Mouse (Mus musculus): ENCODE results near the gene Colgalt1. TPM values are rescaled to one million over a fixed set of nuclear protein-coding genes. Genes with fewer than 3 reads are reported as not detected.

Gene Colgalt1
- polyA plus RNA-seq, 1 experiment from 2014 or later = 60.4 TPM

DNA sequence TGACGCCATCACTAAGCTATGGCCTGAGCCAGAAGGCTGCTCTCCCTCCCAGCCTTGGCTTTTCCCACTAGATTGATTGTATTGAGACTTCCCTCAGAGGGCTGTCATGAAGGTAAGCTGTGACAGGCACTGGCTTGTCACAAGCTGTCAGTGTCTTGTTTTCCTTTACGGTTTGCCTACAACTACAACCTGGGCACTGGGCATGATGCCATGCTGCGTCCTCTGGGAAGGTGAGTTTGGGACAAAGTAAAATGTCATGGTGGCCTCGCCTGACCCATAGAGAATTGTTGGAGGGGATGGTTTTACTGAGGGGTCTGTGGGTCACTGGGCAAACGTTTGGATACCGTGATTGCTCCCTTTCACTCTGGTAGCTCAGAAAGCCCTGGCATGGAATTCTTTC lies 27.5 kb downstream of the Colgalt1 start:
- ATAC-seq (ENCODE audit: low FRiP score, low TSS enrichment) (no peak), DNase-seq (no peak)
- Histone ChIP-seq H3K27ac (replicated peaks; ENCODE audit: low read depth, low read length) (no peak overlapping the region), H3K9me3 (ENCODE audit: control insufficient read depth, low read length) (no peaks in the 10 kb centered on the region), H3K4me1 (ENCODE audit: control insufficient read depth, insufficient read depth, low read length) (no peaks in the 10 kb centered on the region; the same call in 1 of the 2 replicates), H3K4me3 (replicated peaks; ENCODE audit: low read depth, low read length) (no peak overlapping the region), H3K27me3 (ENCODE audit: control insufficient read depth, insufficient read depth, low read length) (no peaks in the 10 kb centered on the region), H3K36me3 (ENCODE audit: control insufficient read depth, insufficient read depth, low read length) (peaks cover 41% of the 10 kb centered on the region), H3K4me2 (ENCODE audit: low read length) (no peak overlapping the region), H3K9ac (replicated peaks; ENCODE audit: low read length) (no peak overlapping the region)
- WGBS = 70% methylated on average over 6 of the region's 6 CpGs

DNA sequence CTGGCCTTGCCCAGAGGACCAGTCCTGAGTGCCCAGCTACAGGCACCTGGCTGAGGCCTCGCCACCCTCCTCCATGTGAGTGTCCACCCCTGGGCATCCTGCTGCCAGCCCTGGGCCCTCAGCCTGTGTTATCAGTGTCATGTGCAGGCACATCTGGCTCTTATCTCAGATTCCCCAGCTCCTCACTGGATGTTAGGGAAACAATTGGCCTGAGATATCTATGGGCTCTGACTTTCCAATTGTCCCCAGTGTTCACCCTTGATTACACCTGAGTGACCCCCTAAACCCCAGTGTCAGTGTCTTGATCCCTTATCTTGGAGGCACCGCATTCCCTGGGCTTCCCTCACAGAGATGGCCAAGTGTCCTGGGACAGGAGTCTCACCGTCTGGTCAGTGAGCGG lies 28.5 kb downstream of the Colgalt1 start:
- 92% methylated on average over 4 of the region's 4 CpGs for WGBS
- no peak for DNase-seq

DNA sequence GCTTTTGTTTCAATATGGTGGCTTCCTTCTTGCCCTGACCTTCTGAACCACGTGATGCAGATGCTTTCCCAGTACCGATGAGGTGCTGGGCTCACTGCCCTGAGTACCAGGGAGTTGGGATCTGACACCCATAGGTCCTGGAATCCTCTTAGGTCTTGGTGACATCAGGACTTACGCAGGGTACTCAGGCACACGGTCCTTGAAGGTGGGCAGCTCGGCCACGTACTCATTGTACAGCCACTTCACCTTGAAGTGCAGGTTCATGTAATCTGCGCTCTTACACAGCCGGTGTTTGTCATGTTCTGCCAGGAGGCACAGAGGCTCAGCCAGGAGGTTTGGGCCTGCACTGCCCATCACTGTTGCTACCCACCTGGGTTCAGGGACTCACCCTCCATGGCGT lies 34.7 kb downstream of the Colgalt1 start:
- H3K36me3 ChIP-seq (ENCODE audit: control insufficient read depth, insufficient read depth, low read length) = peaks cover 76% of the 10 kb centered on the region
- no peaks in the 10 kb centered on the region for H3K4me1 ChIP-seq (ENCODE audit: control insufficient read depth, insufficient read depth, low read length)
- WGBS = 83% methylated on average over 9 of the region's 9 CpGs
- H3K27ac ChIP-seq (replicated peaks; ENCODE audit: low read depth, low read length) = no peak overlapping the region
- ATAC-seq (ENCODE audit: low FRiP score, low TSS enrichment) (no peak), DNase-seq (no peak)
- no peaks in the 10 kb centered on the region for H3K27me3 ChIP-seq (ENCODE audit: control insufficient read depth, insufficient read depth, low read length)
- H3K4me3 ChIP-seq (replicated peaks; ENCODE audit: low read depth, low read length) = no peak overlapping the region
- H3K9ac ChIP-seq (replicated peaks; ENCODE audit: low read length) = no peak overlapping the region
- H3K4me2 ChIP-seq (ENCODE audit: low read length) = no peak overlapping the region
- H3K9me3 ChIP-seq (ENCODE audit: control insufficient read depth, low read length) = no peaks in the 10 kb centered on the region

More for the DNA sequence above, 28.5 kb downstream of the Colgalt1 start:
- Histone ChIP-seq H3K9me3 (ENCODE audit: control insufficient read depth, low read length) (no peaks in the 10 kb centered on the region), H3K27ac (replicated peaks; ENCODE audit: low read depth, low read length) (no peak overlapping the region), H3K4me3 (replicated peaks; ENCODE audit: low read depth, low read length) (no peak overlapping the region), H3K4me2 (ENCODE audit: low read length) (no peak overlapping the region), H3K4me1 (ENCODE audit: control insufficient read depth, insufficient read depth, low read length) (no peaks in the 10 kb centered on the region), H3K9ac (replicated peaks; ENCODE audit: low read length) (no peak overlapping the region), H3K27me3 (ENCODE audit: control insufficient read depth, insufficient read depth, low read length) (no peaks in the 10 kb centered on the region), H3K36me3 (ENCODE audit: control insufficient read depth, insufficient read depth, low read length) (peaks cover 44% of the 10 kb centered on the region)
- no peak for ATAC-seq (ENCODE audit: low FRiP score, low TSS enrichment)

DNA sequence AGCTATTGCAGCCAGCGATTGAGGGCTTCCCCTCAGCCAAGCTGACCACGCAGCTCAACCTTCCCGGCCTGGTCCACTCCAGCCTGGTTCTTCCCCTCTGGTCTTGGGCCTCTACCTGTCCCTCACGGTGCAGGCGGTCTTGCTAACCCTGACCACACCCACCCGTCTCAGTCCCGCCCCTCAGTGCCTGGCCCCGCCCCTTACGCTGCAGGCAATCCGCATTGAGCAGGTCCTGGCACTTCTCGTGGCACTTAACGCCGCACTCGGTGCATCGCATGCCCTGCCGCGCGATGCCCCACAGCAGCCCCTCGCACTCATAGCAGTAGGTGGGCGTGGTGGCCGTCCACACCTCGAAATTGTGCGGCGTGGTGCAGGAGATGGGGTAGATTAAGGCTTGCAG lies 43.8 kb downstream of the Colgalt1 start:
- peak; percentile 31 for DNase-seq
- Histone ChIP-seq H3K27me3 (ENCODE audit: control insufficient read depth, insufficient read depth, low read length) (peaks cover 28% of the 10 kb centered on the region), H3K36me3 (ENCODE audit: control insufficient read depth, insufficient read depth, low read length) (peaks cover 49% of the 10 kb centered on the region), H3K4me3 (replicated peaks; ENCODE audit: low read depth, low read length) (no peak overlapping the region), H3K4me2 (ENCODE audit: low read length) (peak overlapping the region; percentile 28), H3K9me3 (ENCODE audit: control insufficient read depth, low read length) (no peaks in the 10 kb centered on the region), H3K9ac (replicated peaks; ENCODE audit: low read length) (no peak overlapping the region), H3K27ac (replicated peaks; ENCODE audit: low read depth, low read length) (no peak overlapping the region), H3K4me1 (ENCODE audit: control insufficient read depth, insufficient read depth, low read length) (no peaks in the 10 kb centered on the region)
- 1% methylated on average over 24 of the region's 24 CpGs for WGBS
- no peak for ATAC-seq (ENCODE audit: low FRiP score, low TSS enrichment)

DNA sequence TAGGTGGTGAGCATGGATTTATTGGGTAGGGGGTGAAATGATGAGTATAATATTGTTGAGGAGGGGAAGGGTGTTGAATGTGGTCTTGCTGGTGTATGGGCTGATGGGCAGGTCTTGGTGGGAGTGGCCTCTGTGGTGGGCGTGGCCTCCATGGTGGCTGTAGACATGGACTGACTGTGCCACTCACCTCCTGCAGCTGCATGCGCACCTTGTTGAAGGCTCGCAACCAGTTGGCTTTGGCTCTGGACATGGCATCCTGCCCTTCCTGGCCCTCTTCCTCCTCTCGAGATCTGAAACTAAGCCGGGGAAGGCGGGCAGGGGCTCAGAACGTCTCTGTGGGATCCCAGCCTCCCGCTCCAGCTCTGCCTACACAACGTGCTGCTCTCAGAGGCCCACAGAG lies 47.0 kb downstream of the Colgalt1 start:
- ATAC-seq (ENCODE audit: low FRiP score, low TSS enrichment) = no peak
- no peak overlapping the region for H3K27ac ChIP-seq (replicated peaks; ENCODE audit: low read depth, low read length)
- H3K27me3 ChIP-seq (ENCODE audit: control insufficient read depth, insufficient read depth, low read length) = peaks cover 38% of the 10 kb centered on the region
- no peak overlapping the region for H3K4me2 ChIP-seq (ENCODE audit: low read length)
- DNase-seq = no peak
- H3K4me3 ChIP-seq (replicated peaks; ENCODE audit: low read depth, low read length) = no peak overlapping the region
- H3K36me3 ChIP-seq (ENCODE audit: control insufficient read depth, insufficient read depth, low read length) = peaks cover 46% of the 10 kb centered on the region
- no peaks in the 10 kb centered on the region for H3K4me1 ChIP-seq (ENCODE audit: control insufficient read depth, insufficient read depth, low read length)
- 19% methylated on average over 9 of the region's 9 CpGs for WGBS
- no peaks in the 10 kb centered on the region for H3K9me3 ChIP-seq (ENCODE audit: control insufficient read depth, low read length)
- H3K9ac ChIP-seq (replicated peaks; ENCODE audit: low read length) = no peak overlapping the region

DNA sequence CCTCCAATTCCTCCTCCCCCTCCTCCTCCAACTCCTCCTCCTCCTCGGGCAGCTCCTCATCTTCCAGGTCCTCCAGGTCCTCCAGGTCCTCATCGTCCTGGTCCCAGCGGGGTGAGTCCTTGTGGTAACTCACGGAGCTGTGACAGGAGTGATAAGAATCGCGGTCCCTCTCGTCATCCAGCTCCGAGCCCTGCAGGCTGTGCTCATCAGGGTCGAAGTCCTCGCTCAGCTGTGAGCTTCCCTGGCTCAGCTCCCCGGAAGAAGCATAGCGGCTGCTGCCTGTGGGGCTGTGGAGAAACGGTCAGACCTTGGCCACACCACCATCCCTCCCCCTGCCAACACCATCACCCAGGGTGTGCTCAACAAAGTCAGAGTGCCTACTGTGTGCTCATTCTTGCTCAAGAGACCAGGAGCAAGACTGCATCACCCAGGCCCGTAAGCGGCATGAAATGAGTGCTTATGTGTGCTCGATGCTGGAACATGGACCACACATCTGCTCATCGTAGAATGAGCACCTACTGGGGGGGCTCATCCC lies 47.8 kb downstream of the Colgalt1 start:
- Histone ChIP-seq H3K9me3 (ENCODE audit: control insufficient read depth, low read length) (no peaks in the 10 kb centered on the region), H3K9ac (replicated peaks; ENCODE audit: low read length) (no peak overlapping the region), H3K4me3 (replicated peaks; ENCODE audit: low read depth, low read length) (no peak overlapping the region), H3K27me3 (ENCODE audit: control insufficient read depth, insufficient read depth, low read length) (peaks cover 38% of the 10 kb centered on the region), H3K36me3 (ENCODE audit: control insufficient read depth, insufficient read depth, low read length) (peaks cover 47% of the 10 kb centered on the region), H3K4me1 (ENCODE audit: control insufficient read depth, insufficient read depth, low read length) (no peaks in the 10 kb centered on the region), H3K27ac (replicated peaks; ENCODE audit: low read depth, low read length) (no peak overlapping the region), H3K4me2 (ENCODE audit: low read length) (no peak overlapping the region)
- ATAC-seq (ENCODE audit: low FRiP score, low TSS enrichment) (no peak), DNase-seq (no peak)
- WGBS = 26% methylated on average over 17 of the region's 17 CpGs

DNA sequence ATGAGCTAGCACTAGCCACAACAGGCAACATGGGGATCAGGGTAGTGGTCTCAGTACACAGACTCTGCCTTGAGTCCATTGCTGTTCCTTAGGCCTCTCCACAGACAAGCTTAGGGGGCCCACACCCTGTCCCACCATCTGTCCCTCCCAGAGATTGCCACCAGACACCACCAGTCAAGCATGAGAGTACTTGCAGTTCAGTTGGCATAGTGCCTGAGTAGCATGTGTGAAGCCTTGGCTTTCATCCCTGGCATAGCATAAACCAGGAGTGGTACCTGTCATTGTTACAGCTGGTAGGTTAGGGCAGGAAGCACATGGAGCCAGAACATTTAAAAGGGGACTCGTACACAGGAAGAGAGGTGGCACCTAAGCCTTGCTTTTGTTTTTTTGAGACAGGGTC lies 49.0 kb downstream of the Colgalt1 start:
- Histone ChIP-seq H3K9ac (replicated peaks; ENCODE audit: low read length) (no peak overlapping the region), H3K4me3 (replicated peaks; ENCODE audit: low read depth, low read length) (no peak overlapping the region), H3K36me3 (ENCODE audit: control insufficient read depth, insufficient read depth, low read length) (peaks cover 55% of the 10 kb centered on the region), H3K27me3 (ENCODE audit: control insufficient read depth, insufficient read depth, low read length) (peaks cover 38% of the 10 kb centered on the region), H3K27ac (replicated peaks; ENCODE audit: low read depth, low read length) (no peak overlapping the region), H3K4me2 (ENCODE audit: low read length) (no peak overlapping the region), H3K9me3 (ENCODE audit: control insufficient read depth, low read length) (no peaks in the 10 kb centered on the region), H3K4me1 (ENCODE audit: control insufficient read depth, insufficient read depth, low read length) (no peaks in the 10 kb centered on the region)
- WGBS = 69% methylated on average over 1 of the region's 1 CpGs
- ATAC-seq (ENCODE audit: low FRiP score, low TSS enrichment) (no peak), DNase-seq (no peak)

DNA sequence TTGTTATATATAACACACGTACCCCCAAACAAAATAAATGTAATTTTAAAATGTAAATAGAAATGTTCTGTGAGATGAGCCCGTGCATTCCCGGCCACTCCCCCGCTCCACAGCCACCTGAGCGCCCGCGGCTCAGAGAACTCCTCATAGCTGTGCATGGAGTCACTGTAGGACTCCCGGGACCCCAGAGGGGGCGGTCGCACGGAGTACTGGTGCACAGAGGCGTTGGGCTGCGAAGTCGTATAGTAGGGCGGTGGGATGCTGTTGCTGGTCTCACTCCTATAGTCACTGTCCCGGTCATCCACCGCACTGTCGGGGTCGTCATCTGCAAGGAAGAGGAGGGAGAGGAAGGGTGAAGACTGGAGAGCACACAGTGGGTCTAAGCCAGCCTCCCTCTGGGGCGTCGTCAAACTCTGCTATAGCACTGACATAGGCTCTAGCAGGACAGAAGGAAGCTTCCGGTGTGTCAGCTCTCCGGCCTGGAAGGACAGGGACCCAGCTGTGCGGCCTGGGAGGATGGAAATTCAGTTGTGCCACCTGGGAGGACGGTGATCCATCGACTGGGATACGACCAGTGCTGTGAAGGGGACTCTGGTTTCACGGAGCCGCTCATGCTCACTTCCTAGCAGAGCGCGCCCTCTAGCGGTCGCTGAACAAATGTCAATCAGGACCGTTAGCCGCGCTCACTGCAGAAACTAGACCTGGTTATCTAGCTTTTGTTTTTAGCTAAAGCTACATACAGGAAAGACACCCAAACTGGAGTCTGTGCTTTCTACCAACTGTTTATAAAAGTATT lies 49.7 kb downstream of the Colgalt1 start:
- 0 out of 2 replicates have a peak, but pooled peaks cover 4% of the 10 kb centered on the region for H3K4me1 ChIP-seq (ENCODE audit: control insufficient read depth, insufficient read depth, low read length)
- H3K9ac ChIP-seq (replicated peaks; ENCODE audit: low read length) = no peak overlapping the region
- H3K36me3 ChIP-seq (ENCODE audit: control insufficient read depth, insufficient read depth, low read length) = peaks cover 52% of the 10 kb centered on the region
- ATAC-seq (ENCODE audit: low FRiP score, low TSS enrichment) (peak; percentile 62), DNase-seq (peak; percentile 96)
- H3K27ac ChIP-seq (replicated peaks; ENCODE audit: low read depth, low read length) = no peak overlapping the region
- H3K27me3 ChIP-seq (ENCODE audit: control insufficient read depth, insufficient read depth, low read length) = peaks cover 33% of the 10 kb centered on the region
- 6% methylated on average over 36 of the region's 36 CpGs for WGBS
- H3K4me3 ChIP-seq (replicated peaks; ENCODE audit: low read depth, low read length) = no peak overlapping the region
- H3K4me2 ChIP-seq (ENCODE audit: low read length) = no peak overlapping the region
- H3K9me3 ChIP-seq (ENCODE audit: control insufficient read depth, low read length) = no peaks in the 10 kb centered on the region

All from midbrain, embryonic 14.5 days (tissue).